Mouse (Mus musculus) hindbrain, embryonic 11.5 days (tissue): Measurements from ENCODE around the gene Qser1. TPM values are rescaled to one million over a fixed set of nuclear protein-coding genes. Genes with fewer than 3 reads are reported as not detected.
A peak's percentile ranks its signal among the peaks of the same experiment; 100 is the strongest.

Experiments used
- ATAC-seq: fragments of 200-750 bp; cut with Nextera tagmentation; 2 replicates; pipeline ENCODE4 v1.8.0; 2017; ENCODE audit warnings: mild to moderate bottlenecking, moderate TSS enrichment, moderate library complexity; ENCODE audit not compliant: low FRiP score
- DNase-seq: peaks from one replicate; pipeline ENCODE4 v3.0.0-alpha.2; 2015; ENCODE audit warnings: low spot score
- H3K27ac ChIP-seq: fragments of 300-500 bp; sonication (generic); 2 replicates; pipeline ENCODE4 v1.5.1; 2014; ENCODE audit warnings: mild to moderate bottlenecking, low read depth, low read length
- H3K27me3 ChIP-seq: fragments of 300-500 bp; sonication (generic); 2 replicates; pipeline ENCODE4 v1.6.1; 2014; ENCODE audit warnings: mild to moderate bottlenecking, low read length, moderate library complexity, mixed read lengths; ENCODE audit not compliant: control insufficient read depth, insufficient read depth
- H3K36me3 ChIP-seq: fragments of 300-500 bp; sonication (generic); 2 replicates; pipeline ENCODE4 v1.6.1; 2014; ENCODE audit warnings: mild to moderate bottlenecking, low read length, moderate library complexity, mixed read lengths; ENCODE audit not compliant: control insufficient read depth, insufficient read depth
- H3K4me1 ChIP-seq: fragments of 300-500 bp; sonication (generic); replicated peaks from 2 replicates; pipeline ENCODE4 v1.6.1; 2014; ENCODE audit warnings: low read length, mixed read lengths; ENCODE audit not compliant: control insufficient read depth, insufficient read depth
- H3K4me2 ChIP-seq: fragments of 300-500 bp; sonication (generic); replicated peaks from 2 replicates; pipeline ENCODE4 v1.6.1; 2014; ENCODE audit warnings: mild to moderate bottlenecking, low read depth, low read length
- H3K4me3 ChIP-seq: fragments of 300-500 bp; sonication (generic); 2 replicates; pipeline ENCODE4 v1.5.1; 2014; ENCODE audit warnings: low read depth, low read length
- H3K9ac ChIP-seq: fragments of 300-500 bp; sonication (generic); 2 replicates; pipeline ENCODE4 v1.6.1; 2014; ENCODE audit warnings: low read depth, low read length
- H3K9me3 ChIP-seq: fragments of 300-500 bp; sonication (generic); 2 replicates; pipeline ENCODE4 v1.6.1; 2016; ENCODE audit warnings: low read length; ENCODE audit not compliant: control insufficient read depth
- WGBS: fragments of 180-500 bp; shearing (Covaris S2); extraction: QIAGEN DNeasy Blood & Tissue Kit; methylation state at CpG from one replicate; pipeline ENCODE4 v1.1.7; 2014; 5-methylcytosine and 5-hydroxymethylcytosine counted together
- polyA plus RNA-seq: library from polyadenylated mRNA; unstranded; fragments of >200 nt; fragmentation: Nextera tagmentation; extraction: Ambion mirVana; gene quantifications from 2 replicates; pipeline ENCODE4 v1.2.1, GENCODE M21; 2014

The Qser1 gene
- polyA plus RNA-seq, 1 experiment from 2014 or later: 19.6 TPM

- no peak overlapping the region for H3K4me3 ChIP-seq
- no peaks in the 10 kb centered on the region for H3K36me3 ChIP-seq
- no peak overlapping the region for H3K9ac ChIP-seq
- ATAC-seq (no peak), DNase-seq (peak; percentile 34)
- H3K27ac ChIP-seq: no peak overlapping the region
- H3K4me2 ChIP-seq: no peak overlapping the region
- peaks cover 4% of the 10 kb centered on the region for H3K4me1 ChIP-seq
- peaks cover 15% of the 10 kb centered on the region for H3K27me3 ChIP-seq
- WGBS: 29% methylated on average over 5 of the region's 5 CpGs
- no peaks in the 10 kb centered on the region for H3K9me3 ChIP-seq
Observed at GRCm38 (mm10) chr2:104851686-104852085, 35.1 kb upstream of the Qser1 start.

DNA sequence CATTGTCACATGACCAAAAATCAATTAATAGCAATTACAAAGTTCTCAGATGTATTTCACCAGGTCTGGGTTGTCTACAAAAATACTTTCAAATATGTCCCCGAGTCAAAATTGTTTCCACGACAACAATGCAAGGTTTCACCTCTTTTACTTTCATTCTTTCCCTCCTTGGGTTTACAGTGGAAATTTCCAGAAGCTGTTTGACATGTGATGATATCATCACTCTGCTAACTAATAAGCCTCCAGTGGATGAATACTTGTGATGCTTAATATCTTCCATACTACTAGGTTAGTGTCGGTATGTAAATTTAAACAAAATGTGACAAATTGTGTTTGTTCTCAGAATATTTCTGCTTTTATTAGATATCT is 33.4 kb upstream of the Qser1 start:
- ATAC-seq (no peak), DNase-seq (no peak)
- H3K4me3 ChIP-seq: peak overlapping the region; percentile 40
- H3K4me1 ChIP-seq: peaks cover 4% of the 10 kb centered on the region
- H3K36me3 ChIP-seq: no peaks in the 10 kb centered on the region
- H3K9ac ChIP-seq: no peak overlapping the region
- peak overlapping the region; percentile 98 for H3K4me2 ChIP-seq
- H3K9me3 ChIP-seq: no peaks in the 10 kb centered on the region
- no peak overlapping the region for H3K27ac ChIP-seq
- H3K27me3 ChIP-seq: peaks cover 15% of the 10 kb centered on the region
- WGBS: 82% methylated on average over 3 of the region's 3 CpGs

- Histone ChIP-seq H3K4me1 (peaks cover 4% of the 10 kb centered on the region), H3K36me3 (no peaks in the 10 kb centered on the region), H3K9me3 (no peaks in the 10 kb centered on the region), H3K27ac (no peak within 1 kb of the TSS), H3K9ac (peak within 1 kb of the TSS; percentile 50), H3K27me3 (peaks cover 15% of the 10 kb centered on the region), H3K4me3 (peak within 1 kb of the TSS; percentile 40), H3K4me2 (peak within 1 kb of the TSS; percentile 98)
- DNase-seq (peak; percentile 57), ATAC-seq (peak; percentile 73)
- WGBS: under 1% methylated on average over 62 of the region's 62 CpGs
Observed at GRCm38 (mm10) chr2:104849276-104849990, 32.9 kb upstream of the Qser1 start, which contains the start of gene Prrg4. TSS of gene Prrg4 (minus strand) at chr2:104849876.

- Histone ChIP-seq H3K4me1 (peaks cover 4% of the 10 kb centered on the region), H3K27me3 (peaks cover 15% of the 10 kb centered on the region), H3K4me2 (peak overlapping the region; percentile 98), H3K9me3 (no peaks in the 10 kb centered on the region), H3K36me3 (no peaks in the 10 kb centered on the region), H3K27ac (no peak overlapping the region), H3K4me3 (no peak overlapping the region), H3K9ac (no peak overlapping the region)
- no peak for ATAC-seq
- 31% methylated on average over 16 of the region's 16 CpGs for WGBS
- DNase-seq: peak; percentile 28
Observed at GRCm38 (mm10) chr2:104848235-104849161, 31.9 kb upstream of the Qser1 start.

GRCm38 (mm10) chr2:104847645-104848044 is 31.1 kb upstream of the Qser1 start:
- Histone ChIP-seq H3K36me3 (no peaks in the 10 kb centered on the region), H3K4me3 (no peak overlapping the region), H3K9me3 (no peaks in the 10 kb centered on the region), H3K4me2 (no peak overlapping the region), H3K4me1 (peaks cover 4% of the 10 kb centered on the region), H3K27ac (no peak overlapping the region), H3K27me3 (peaks cover 15% of the 10 kb centered on the region), H3K9ac (no peak overlapping the region)
- DNase-seq (peak; percentile 38), ATAC-seq (no peak)
- WGBS: 55% methylated on average over 2 of the region's 2 CpGs

GRCm38 (mm10) chr2:104846638-104847414 is 30.3 kb upstream of the Qser1 start:
- DNase-seq: peak; percentile 5
- peak; percentile 43 for ATAC-seq
- H3K9ac ChIP-seq: no peak overlapping the region
- H3K27ac ChIP-seq: no peak overlapping the region
- peaks cover 15% of the 10 kb centered on the region for H3K27me3 ChIP-seq
- WGBS: 31% methylated on average over 4 of the region's 4 CpGs
- no peaks in the 10 kb centered on the region for H3K9me3 ChIP-seq
- H3K4me1 ChIP-seq: peaks cover 4% of the 10 kb centered on the region
- no peak overlapping the region for H3K4me3 ChIP-seq
- H3K4me2 ChIP-seq: no peak overlapping the region
- H3K36me3 ChIP-seq: no peaks in the 10 kb centered on the region

DNA sequence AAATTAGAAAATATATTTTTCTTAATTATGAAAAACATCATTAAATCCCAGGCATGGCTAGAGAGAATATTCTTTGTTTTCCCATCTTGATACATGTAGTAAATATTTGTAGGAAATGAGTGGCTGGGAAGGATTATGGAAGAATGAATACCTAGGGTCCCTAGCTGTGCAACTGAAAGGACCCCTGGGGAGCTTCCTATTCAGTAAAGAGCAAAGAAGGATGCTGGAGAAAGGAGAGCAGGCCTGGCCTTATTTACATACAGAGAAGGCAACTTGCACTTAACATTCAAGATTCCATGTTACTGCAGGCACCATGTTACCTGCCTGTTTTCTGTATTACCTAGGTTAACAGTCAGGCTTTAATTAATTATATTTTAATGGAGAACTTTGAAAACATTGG is 26.0 kb upstream of the Qser1 start:
- H3K4me1 ChIP-seq: no peaks in the 10 kb centered on the region
- no peak overlapping the region for H3K4me2 ChIP-seq
- no peak overlapping the region for H3K27ac ChIP-seq
- H3K9me3 ChIP-seq: no peaks in the 10 kb centered on the region
- H3K9ac ChIP-seq: no peak overlapping the region
- H3K27me3 ChIP-seq: no peaks in the 10 kb centered on the region
- no peak overlapping the region for H3K4me3 ChIP-seq
- DNase-seq: no peak
- ATAC-seq: no peak
- H3K36me3 ChIP-seq: no peaks in the 10 kb centered on the region

- Histone ChIP-seq H3K9me3 (no peaks in the 10 kb centered on the region), H3K27me3 (no peaks in the 10 kb centered on the region), H3K4me2 (no peak overlapping the region), H3K9ac (no peak overlapping the region), H3K27ac (no peak overlapping the region), H3K36me3 (no peaks in the 10 kb centered on the region), H3K4me1 (no peaks in the 10 kb centered on the region), H3K4me3 (no peak overlapping the region)
- WGBS: 90% methylated on average over 7 of the region's 7 CpGs
- no peak for ATAC-seq
- no peak for DNase-seq
Observed at GRCm38 (mm10) chr2:104841736-104842135, 25.2 kb upstream of the Qser1 start.
